Mouse (Mus musculus) kidney, postnatal 0 days (tissue): ENCODE results near the gene Nsmce4a. TPM values are rescaled to one million over a fixed set of nuclear protein-coding genes. Genes with fewer than 3 reads are reported as not detected.

Experiments
- ATAC-seq: fragments of 200-750 bp; cut with Nextera tagmentation; replicated peaks from 2 replicates; pipeline ENCODE4 v1.8.0; 2017; ENCODE audit warnings: low read depth, moderate number of reproducible peaks, moderate TSS enrichment, moderate library complexity; ENCODE audit not compliant: low FRiP score
- DNase-seq: peaks from one replicate; pipeline ENCODE4 v3.0.0-alpha.2; 2016; ENCODE audit warnings: low spot score
- H3K27ac ChIP-seq: fragments of 300-500 bp; sonication (generic); 2 replicates; pipeline ENCODE4 v1.5.1; 2014; ENCODE audit warnings: mild to moderate bottlenecking
- H3K27me3 ChIP-seq: fragments of 300-500 bp; sonication (generic); 2 replicates; pipeline ENCODE4 v1.6.1; 2014; ENCODE audit warnings: low read length, mixed read lengths; ENCODE audit not compliant: insufficient read depth
- H3K36me3 ChIP-seq: fragments of 300-500 bp; sonication (generic); 2 replicates; pipeline ENCODE4 v1.6.1; 2014; ENCODE audit warnings: low read length, mixed read lengths; ENCODE audit not compliant: insufficient read depth
- H3K4me1 ChIP-seq: fragments of 300-500 bp; sonication (generic); replicated peaks from 2 replicates; pipeline ENCODE4 v1.6.1; 2014; ENCODE audit warnings: antibody characterized with exemption, low read length, mixed read lengths; ENCODE audit not compliant: insufficient read depth
- H3K4me2 ChIP-seq: fragments of 300-500 bp; sonication (generic); 2 replicates; pipeline ENCODE4 v1.6.1; 2014; ENCODE audit warnings: mild to moderate bottlenecking, low read length, moderate library complexity, mixed read lengths
- H3K4me3 ChIP-seq: fragments of 300-500 bp; sonication (generic); replicated peaks from 2 replicates; pipeline ENCODE4 v1.5.1; 2014; ENCODE audit warnings: low read depth, low read length
- H3K9ac ChIP-seq: fragments of 300-500 bp; sonication (generic); 2 replicates; pipeline ENCODE4 v1.6.1; 2014; ENCODE audit warnings: low read depth, low read length
- H3K9me3 ChIP-seq: fragments of 300-500 bp; sonication (generic); replicated peaks from 2 replicates; pipeline ENCODE4 v1.6.1; 2016; ENCODE audit warnings: low read length, inconsistent platforms, mixed read lengths
- CTCF ChIP-seq: IDR thresholded peaks from 2 replicates; pipeline ENCODE4 v1.5.1; 2016; ENCODE audit warnings: antibody characterized with exemption, low read depth, mild to moderate bottlenecking, moderate library complexity
- WGBS: fragments of 180-500 bp; shearing (Covaris S2); extraction: QIAGEN DNeasy Blood & Tissue Kit; methylation state at CpG from one replicate; pipeline ENCODE4 v1.1.7; 2014; 5-methylcytosine and 5-hydroxymethylcytosine counted together
- polyA plus RNA-seq: library from polyadenylated mRNA; unstranded; fragments of >200 nt; fragmentation: Nextera tagmentation; extraction: Ambion mirVana; gene quantifications from 2 replicates; pipeline ENCODE4 v1.2.1, GENCODE M21; 2015

Gene Nsmce4a
- polyA plus RNA-seq, 1 experiment from 2014 or later, result 179 TPM

- no peaks in the 10 kb centered on the region for H3K9me3 ChIP-seq
- WGBS, result 37% methylated on average over 5 of the region's 5 CpGs
- ATAC-seq, result no peak
- peak; percentile 16 for DNase-seq
- H3K9ac ChIP-seq, result no peak overlapping the region
- no peak overlapping the region for H3K4me2 ChIP-seq
- 0 out of 2 replicates have a peak, but pooled peaks cover 4% of the 10 kb centered on the region for H3K4me1 ChIP-seq
- no peaks in the 10 kb centered on the region for H3K27me3 ChIP-seq
- H3K27ac ChIP-seq, result peak overlapping the region; percentile 47; the same call in 1 of the 2 replicates
- H3K36me3 ChIP-seq, result no peaks in the 10 kb centered on the region
- H3K4me3 ChIP-seq, result no peak overlapping the region
- TF ChIP-seq CTCF, result no peak
These were observed 20.1 kb downstream of the Nsmce4a start for GRCm38 (mm10) chr7:130552780-130553179.

- H3K9me3 ChIP-seq, result no peaks in the 10 kb centered on the region
- peaks cover 5% of the 10 kb centered on the region; the same call in 1 of the 2 replicates for H3K36me3 ChIP-seq
- WGBS, result 82% methylated on average over 12 of the region's 12 CpGs
- H3K27ac ChIP-seq, result peak overlapping the region; percentile 100; the same call in 1 of the 2 replicates
- H3K4me2 ChIP-seq, result peak overlapping the region; percentile 18; the same call in 1 of the 2 replicates
- no peak for DNase-seq
- no peak for TF ChIP-seq CTCF
- H3K4me3 ChIP-seq, result 0 out of 2 replicates have a peak overlapping the region, but pooled peaks have one; percentile 96
- no peaks in the 10 kb centered on the region for H3K27me3 ChIP-seq
- 0 out of 2 replicates have a peak, but pooled peaks cover 3% of the 10 kb centered on the region for H3K4me1 ChIP-seq
- peak; percentile 9; the same call in 1 of the 2 replicates for ATAC-seq
- H3K9ac ChIP-seq, result no peak overlapping the region; the same call in 1 of the 2 replicates
These were observed 25.2 kb downstream of the Nsmce4a start for GRCm38 (mm10) chr7:130547635-130548175.

- WGBS, result under 1% methylated on average over 84 of the region's 84 CpGs
- peaks cover 9% of the 10 kb centered on the region; the same call in 1 of the 2 replicates for H3K36me3 ChIP-seq
- peak overlapping the region; percentile 100 for H3K27ac ChIP-seq
These were observed 26.0 kb downstream of the Nsmce4a start for GRCm38 (mm10) chr7:130546791-130547484.

DNA sequence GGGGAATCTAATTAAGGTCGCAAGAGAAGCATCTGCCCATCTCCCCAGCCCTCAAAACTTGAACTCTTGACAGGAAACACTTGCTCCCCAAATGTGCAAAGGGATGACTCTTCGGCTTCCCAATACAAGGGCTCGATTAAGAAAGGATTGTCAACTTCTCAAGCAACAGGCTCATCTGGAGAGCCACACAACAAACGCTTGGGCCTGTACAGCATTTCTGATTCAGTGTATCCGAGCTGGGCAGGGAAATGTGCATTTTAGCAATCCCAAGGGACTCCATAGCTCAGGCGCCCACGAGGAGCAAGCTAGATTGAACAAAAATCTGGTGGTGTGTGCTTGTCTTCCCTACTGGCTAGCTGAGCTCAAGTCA lies 26.5 kb downstream of the Nsmce4a start:
- Histone ChIP-seq H3K36me3 (peaks cover 14% of the 10 kb centered on the region; the same call in 1 of the 2 replicates), H3K9ac (peak overlapping the region; percentile 97), H3K27ac (peak overlapping the region; percentile 100), H3K4me2 (peak overlapping the region; percentile 82), H3K9me3 (no peaks in the 10 kb centered on the region), H3K4me1 (no peaks in the 10 kb centered on the region), H3K4me3 (peak overlapping the region; percentile 96), H3K27me3 (no peaks in the 10 kb centered on the region)
- no peak for ATAC-seq
- under 1% methylated on average over 7 of the region's 7 CpGs for WGBS
- no peak for TF ChIP-seq CTCF
- DNase-seq, result no peak

More at GRCm38 (mm10) chr7:130546791-130547484, 26.0 kb downstream of the Nsmce4a start:
- DNase-seq (peak; percentile 94), ATAC-seq (peak; percentile 93)
- H3K9ac ChIP-seq, result peak overlapping the region; percentile 97
- H3K4me3 ChIP-seq, result peak overlapping the region; percentile 96
- no peaks in the 10 kb centered on the region for H3K4me1 ChIP-seq
- peak overlapping the region; percentile 82 for H3K4me2 ChIP-seq
- TF ChIP-seq CTCF, result peak; percentile 88
- no peaks in the 10 kb centered on the region for H3K27me3 ChIP-seq
- H3K9me3 ChIP-seq, result no peaks in the 10 kb centered on the region

DNA sequence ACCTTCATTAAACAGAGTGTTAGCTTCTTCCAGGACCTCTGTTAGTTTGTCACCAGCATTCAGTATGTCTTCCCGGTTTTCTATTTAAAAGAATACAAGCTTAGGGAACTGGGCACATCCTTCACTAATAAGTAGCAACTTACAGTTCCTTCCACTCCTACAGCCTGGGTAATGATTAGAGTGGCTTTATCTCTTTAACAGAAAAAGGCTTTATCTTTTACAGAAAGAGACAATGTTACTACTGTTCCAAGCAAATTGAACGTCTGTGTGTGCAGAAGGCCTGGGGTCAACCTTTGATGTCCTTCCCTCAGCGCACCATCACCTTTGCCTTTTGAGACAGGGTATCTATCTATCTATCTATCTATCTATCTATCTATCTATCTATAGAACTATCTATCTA lies 27.0 kb downstream of the Nsmce4a start:
- 29% methylated on average over 3 of the region's 3 CpGs for WGBS
- peak overlapping the region; percentile 96 for H3K4me3 ChIP-seq
- H3K27ac ChIP-seq, result peak overlapping the region; percentile 100

DNA sequence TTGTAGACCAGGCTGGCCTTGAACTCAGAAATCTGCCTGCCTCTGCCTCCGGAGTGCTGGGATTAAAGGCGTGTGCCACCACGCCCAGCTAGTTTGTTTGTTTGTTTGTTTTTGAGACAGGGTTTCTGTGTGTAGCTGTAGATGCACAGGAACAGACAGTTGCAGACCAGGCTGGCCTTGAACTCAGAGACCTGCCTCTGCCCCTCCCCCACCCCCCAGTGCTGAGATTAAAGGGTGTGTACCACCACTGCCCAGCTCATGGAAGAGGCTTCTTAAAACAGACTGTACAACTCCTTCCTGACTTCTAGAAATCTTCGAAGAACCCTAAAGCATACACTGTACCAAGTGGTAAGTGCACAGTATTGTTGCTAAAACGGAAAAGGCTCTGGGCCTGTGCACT lies 27.5 kb downstream of the Nsmce4a start:
- no peaks in the 10 kb centered on the region for H3K27me3 ChIP-seq
- WGBS, result 91% methylated on average over 5 of the region's 5 CpGs
- peaks cover 16% of the 10 kb centered on the region; the same call in 1 of the 2 replicates for H3K36me3 ChIP-seq
- 0 out of 2 replicates have a peak overlapping the region, but pooled peaks have one; percentile 100 for H3K27ac ChIP-seq
- ATAC-seq (no peak), DNase-seq (no peak)
- H3K4me2 ChIP-seq, result peak overlapping the region; percentile 82
- no peaks in the 10 kb centered on the region for H3K9me3 ChIP-seq
- H3K9ac ChIP-seq, result no peak overlapping the region
- no peaks in the 10 kb centered on the region for H3K4me1 ChIP-seq
- no peak for TF ChIP-seq CTCF
- peak overlapping the region; percentile 96; the same call in 1 of the 2 replicates for H3K4me3 ChIP-seq

More for the DNA sequence above, 27.0 kb downstream of the Nsmce4a start:
- TF ChIP-seq CTCF, result no peak
- Histone ChIP-seq H3K36me3 (peaks cover 16% of the 10 kb centered on the region; the same call in 1 of the 2 replicates), H3K9me3 (no peaks in the 10 kb centered on the region), H3K4me1 (no peaks in the 10 kb centered on the region), H3K4me2 (peak overlapping the region; percentile 82), H3K27me3 (no peaks in the 10 kb centered on the region), H3K9ac (peak overlapping the region; percentile 97; the same call in 1 of the 2 replicates)
- ATAC-seq (no peak), DNase-seq (no peak)
